ENCODE assay signal across 19 mouse cellular contexts in the genomic region with DNA sequence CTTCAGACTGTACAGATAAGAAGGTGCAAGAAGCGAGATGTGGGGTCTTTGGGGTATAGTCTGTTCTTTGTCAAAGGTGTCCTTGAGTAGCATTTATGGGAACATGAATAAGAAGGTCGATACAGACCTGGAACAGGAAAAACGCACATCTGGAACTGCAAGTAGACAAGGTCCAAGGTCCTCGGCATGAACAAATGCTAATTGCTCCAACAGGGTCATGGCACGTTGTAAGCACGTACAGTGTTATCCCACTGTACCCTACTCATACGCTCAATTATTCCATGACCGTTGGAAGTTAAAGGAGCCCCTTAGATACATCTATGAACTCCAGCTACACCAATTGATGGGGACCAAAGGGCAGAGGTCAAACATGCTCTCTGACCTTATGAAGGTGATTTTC.
"Had no signal": no experiment of that assay in that cellular context is flagged by ENCODE, and none has a peak within 500 bp of the region (broad histone marks: within the 10 kb centered on the region; RNA-seq: fewer than 3 reads in every experiment).

No protein-coding gene starts in this region.

- H3K9me3 ChIP-seq: midbrain, embryonic 10.5 days; midbrain, embryonic 12.5 days; neural tube, embryonic 13.5 days; neural tube, embryonic 15.5 days had no signal

- DNase-seq: lung, adult 18-20 months; lung, embryonic 14.5 days; lung, postnatal 10 days; lung, postnatal 4 days; midbrain, embryonic 14.5 days; retina, postnatal 1 day; right cerebral cortex, adult 18-20 months; right cerebral cortex, postnatal 25 days; right cerebral cortex, postnatal 4 days; spleen, adult 18-20 months; thymus, adult 2 months; thymus, postnatal 25 days; thymus, postnatal 4 days had no signal

- H3K9ac ChIP-seq: lung, embryonic 14.5 days; midbrain, embryonic 12.5 days; neural tube, embryonic 13.5 days; neural tube, embryonic 15.5 days had no signal

- H3K27ac ChIP-seq: midbrain, embryonic 10.5 days; midbrain, embryonic 12.5 days; neural tube, embryonic 13.5 days; neural tube, embryonic 15.5 days had no signal

- H3K27me3 ChIP-seq: midbrain, embryonic 12.5 days; neural tube, embryonic 13.5 days; neural tube, embryonic 15.5 days had no signal

- H3K36me3 ChIP-seq: midbrain, embryonic 10.5 days; midbrain, embryonic 12.5 days; neural tube, embryonic 13.5 days; neural tube, embryonic 15.5 days had no signal

- ATAC-seq: midbrain, embryonic 16.5 days had no signal

- H3K4me2 ChIP-seq: lung, embryonic 14.5 days; midbrain, embryonic 12.5 days; neural tube, embryonic 13.5 days; neural tube, embryonic 15.5 days had no signal

- H3K4me1 ChIP-seq: midbrain, embryonic 10.5 days; midbrain, embryonic 12.5 days; neural tube, embryonic 15.5 days had no signal

- H3K4me3 ChIP-seq: midbrain, embryonic 10.5 days; midbrain, embryonic 12.5 days; myocyte; neural tube, embryonic 13.5 days; neural tube, embryonic 15.5 days had no signal
